Mouse (Mus musculus) limb, embryonic 15.5 days (tissue): ENCODE data around the gene Spaca7. TPM values are rescaled to one million over a fixed set of nuclear protein-coding genes. Genes with fewer than 3 reads are reported as not detected.
"Not testable (repeated sequence)": the region's sequence is repeated elsewhere in the genome, so short reads cannot be mapped to it uniquely, and the experiment has no call there.

Experiments
- ATAC-seq: fragments of 200-750 bp; cut with Nextera tagmentation; 2 replicates; pipeline ENCODE4 v1.8.0; 2017; ENCODE audit warnings: low read depth, moderate TSS enrichment; ENCODE audit not compliant: insufficient number of reproducible peaks, low FRiP score, low TSS enrichment
- H3K27ac ChIP-seq: fragments of 300-500 bp; sonication (generic); 2 replicates; pipeline ENCODE4 v1.5.1; 2015; ENCODE audit warnings: moderate library complexity, mild to moderate bottlenecking, inconsistent platforms
- H3K27me3 ChIP-seq: fragments of 300-500 bp; sonication (generic); 2 replicates; pipeline ENCODE4 v1.6.1; 2015; ENCODE audit warnings: inconsistent platforms
- H3K36me3 ChIP-seq: fragments of 300-500 bp; sonication (generic); 2 replicates; pipeline ENCODE4 v1.6.1; 2015; ENCODE audit warnings: inconsistent platforms
- H3K4me1 ChIP-seq: fragments of 300-500 bp; sonication (generic); 2 replicates; pipeline ENCODE4 v1.6.1; 2015; ENCODE audit warnings: inconsistent platforms
- H3K4me2 ChIP-seq: fragments of 300-500 bp; sonication (generic); 2 replicates; pipeline ENCODE4 v1.6.1; 2015; ENCODE audit warnings: mild to moderate bottlenecking, inconsistent platforms
- H3K4me3 ChIP-seq: fragments of 300-500 bp; sonication (generic); 2 replicates; pipeline ENCODE4 v1.5.1; 2015; ENCODE audit warnings: mild to moderate bottlenecking, inconsistent platforms
- H3K9ac ChIP-seq: fragments of 300-500 bp; sonication (generic); 2 replicates; pipeline ENCODE4 v1.6.1; 2015; ENCODE audit warnings: inconsistent platforms
- H3K9me3 ChIP-seq: fragments of 300-500 bp; sonication (generic); 2 replicates; pipeline ENCODE4 v1.6.1; 2016; ENCODE audit warnings: inconsistent platforms
- WGBS: fragments of 180-500 bp; shearing (Covaris S2); methylation state at CpG from one replicate; pipeline ENCODE4 v1.1.7; 2015; 5-methylcytosine and 5-hydroxymethylcytosine counted together
- polyA plus RNA-seq: library from polyadenylated mRNA; unstranded; fragments of >200 nt; fragmentation: Nextera tagmentation; extraction: Ambion mirVana; gene quantifications from 2 replicates; pipeline ENCODE4 v1.2.1, GENCODE M21; 2015

Gene Spaca7
- polyA plus RNA-seq, 1 experiment from 2014 or later: not detected

DNA sequence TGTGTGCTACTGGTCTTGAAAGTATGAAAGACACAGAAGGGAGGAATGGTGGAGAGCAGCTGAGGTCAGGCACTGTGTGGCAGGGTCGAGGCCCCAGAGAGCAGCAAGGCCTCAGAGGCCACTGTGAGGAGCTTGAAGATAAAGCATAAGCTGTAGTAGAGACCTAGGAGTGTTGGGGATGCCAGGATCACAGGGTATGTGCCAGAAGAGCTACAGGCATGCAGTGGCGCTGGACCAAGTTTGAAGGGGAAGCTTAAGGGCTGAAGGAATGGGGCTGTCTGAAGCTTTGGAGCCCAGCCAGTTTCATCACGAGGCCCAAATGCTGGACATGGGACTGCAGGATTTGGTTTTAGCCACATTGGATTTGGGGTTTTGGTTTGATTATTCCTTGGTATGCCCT, 44.5 kb downstream of the Spaca7 start:
- H3K9ac ChIP-seq, H3K9me3 ChIP-seq, ATAC-seq, H3K4me1 ChIP-seq, H3K4me3 ChIP-seq, H3K27ac ChIP-seq, H3K27me3 ChIP-seq, H3K4me2 ChIP-seq: not testable (repeated sequence)
- 83% methylated on average over 3 of the region's 3 CpGs for whole genome bisulfite sequencing
- H3K36me3 ChIP-seq: peaks cover 62% of the 10 kb centered on the region

DNA sequence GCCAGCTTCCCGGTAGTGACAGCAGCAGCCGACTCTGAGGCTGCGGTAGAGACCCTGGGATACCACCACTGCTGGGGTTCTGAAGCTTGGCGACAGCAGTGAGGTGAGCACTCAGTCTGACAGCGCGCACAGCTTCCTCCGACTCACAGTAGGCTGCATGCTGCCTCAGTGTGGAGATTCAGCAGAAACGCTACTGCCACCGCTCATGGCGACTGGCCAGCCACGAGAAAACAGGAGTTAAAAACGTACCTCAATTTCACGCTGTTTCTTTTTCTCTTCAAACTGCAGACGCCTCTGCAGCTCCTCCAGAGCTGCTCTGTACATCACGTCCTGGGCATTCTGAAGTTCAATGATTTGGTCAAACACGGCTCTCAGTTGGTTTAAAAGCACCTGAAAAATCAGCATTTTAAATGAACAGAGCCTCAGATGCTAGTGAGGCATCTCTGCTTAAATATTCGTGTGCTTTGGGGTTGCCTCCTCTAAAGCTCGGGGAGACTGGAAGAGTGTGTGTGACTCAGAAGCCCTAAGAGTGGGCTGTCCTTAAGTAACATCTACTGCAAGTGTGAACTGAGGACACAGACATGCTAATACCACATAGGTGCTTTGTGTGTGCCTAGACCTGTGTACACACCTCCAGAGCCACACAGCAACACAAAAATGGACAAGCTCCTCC, 48.9 kb downstream of the Spaca7 start:
- no peak overlapping the region for H3K4me3 ChIP-seq
- H3K4me1 ChIP-seq: peaks cover 3% of the 10 kb centered on the region; the same call in 1 of the 2 replicates
- no peak overlapping the region for H3K4me2 ChIP-seq
- H3K9ac ChIP-seq: no peak overlapping the region
- no peak overlapping the region for H3K27ac ChIP-seq
- no peaks in the 10 kb centered on the region for H3K9me3 ChIP-seq
- H3K36me3 ChIP-seq: peaks cover 61% of the 10 kb centered on the region
- WGBS: 93% methylated on average over 18 of the region's 18 CpGs
- no peaks in the 10 kb centered on the region for H3K27me3 ChIP-seq
- ATAC-seq: no peak

- Histone ChIP-seq H3K4me1 (peaks cover 3% of the 10 kb centered on the region; the same call in 1 of the 2 replicates), H3K9me3 (no peaks in the 10 kb centered on the region), H3K27ac (no peak overlapping the region), H3K4me3 (no peak overlapping the region), H3K4me2 (no peak overlapping the region), H3K27me3 (no peaks in the 10 kb centered on the region), H3K9ac (no peak overlapping the region), H3K36me3 (peaks cover 68% of the 10 kb centered on the region)
- ATAC-seq: no peak
- 35% methylated on average over 5 of the region's 5 CpGs for WGBS
These were observed 53.1 kb downstream of the Spaca7 start for GRCm38 (mm10) chr8:12625890-12626289.

DNA sequence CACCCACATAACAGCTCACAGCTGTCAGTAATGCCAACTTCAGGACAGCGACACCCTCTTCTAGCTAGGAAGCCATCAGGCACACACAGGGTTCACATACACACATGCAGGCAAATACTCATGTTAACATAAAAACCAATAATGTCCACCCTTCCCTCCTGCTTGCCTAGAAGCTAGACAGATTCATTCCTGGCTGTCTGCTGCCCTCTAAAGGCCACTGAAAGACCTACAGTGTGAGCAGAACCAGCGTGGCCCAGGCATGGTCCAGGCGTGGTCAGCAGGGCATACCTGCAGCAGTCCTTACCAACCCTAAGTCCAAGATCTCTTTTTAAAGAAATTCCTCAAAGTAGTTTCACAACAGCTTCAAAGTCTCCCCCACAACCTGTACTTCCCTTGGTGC, 56.2 kb downstream of the Spaca7 start:
- Histone ChIP-seq H3K4me3 (no peak overlapping the region), H3K9ac (no peak overlapping the region), H3K27ac (no peak overlapping the region), H3K4me1 (peaks cover 3% of the 10 kb centered on the region; the same call in 1 of the 2 replicates), H3K9me3 (no peaks in the 10 kb centered on the region), H3K4me2 (no peak overlapping the region), H3K27me3 (no peaks in the 10 kb centered on the region), H3K36me3 (peaks cover 58% of the 10 kb centered on the region)
- ATAC-seq: peak; percentile 49; the same call in 1 of the 2 replicates
- WGBS: 38% methylated on average over 3 of the region's 3 CpGs

DNA sequence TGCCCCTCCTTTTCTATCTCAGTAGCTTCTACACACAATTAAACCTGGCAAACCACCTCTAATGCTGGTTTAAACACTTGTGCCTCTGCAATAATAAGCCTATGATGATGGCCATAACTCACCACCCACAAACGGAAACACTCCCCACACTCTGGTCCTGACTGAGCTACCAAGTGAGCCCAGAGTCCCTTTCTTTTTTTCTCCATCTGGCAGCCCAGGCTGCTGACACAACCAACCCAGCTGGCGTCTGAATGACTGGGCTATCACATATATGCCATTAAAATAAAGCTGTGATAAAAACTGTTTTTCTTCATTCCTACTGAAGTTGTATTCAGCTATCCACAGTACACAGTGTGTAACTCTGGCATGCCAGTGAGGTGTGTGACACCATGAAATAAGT, 62.5 kb downstream of the Spaca7 start:
- Histone ChIP-seq H3K9ac (no peak overlapping the region), H3K4me1 (no peaks in the 10 kb centered on the region), H3K9me3 (no peaks in the 10 kb centered on the region), H3K36me3 (peaks cover 74% of the 10 kb centered on the region), H3K4me3 (no peak overlapping the region), H3K27ac (no peak overlapping the region), H3K4me2 (no peak overlapping the region), H3K27me3 (no peaks in the 10 kb centered on the region)
- WGBS: 77% methylated on average over 2 of the region's 2 CpGs
- ATAC-seq: no peak

- no peak overlapping the region for H3K27ac ChIP-seq
- H3K9ac ChIP-seq: no peak overlapping the region
- no peak for ATAC-seq
- H3K36me3 ChIP-seq: peaks cover 73% of the 10 kb centered on the region
- no peaks in the 10 kb centered on the region for H3K9me3 ChIP-seq
- H3K4me2 ChIP-seq: no peak overlapping the region
- H3K4me3 ChIP-seq: no peak overlapping the region
- 89% methylated on average over 11 of the region's 11 CpGs for WGBS
- no peaks in the 10 kb centered on the region for H3K4me1 ChIP-seq
- no peaks in the 10 kb centered on the region for H3K27me3 ChIP-seq
These were observed 65.6 kb downstream of the Spaca7 start for GRCm38 (mm10) chr8:12638446-12638845.

- ATAC-seq: no peak
- H3K9me3 ChIP-seq: no peaks in the 10 kb centered on the region
- no peaks in the 10 kb centered on the region for H3K27me3 ChIP-seq
- no peak overlapping the region for H3K4me3 ChIP-seq
- H3K9ac ChIP-seq: no peak overlapping the region
- no peaks in the 10 kb centered on the region for H3K4me1 ChIP-seq
- H3K36me3 ChIP-seq: peaks cover 79% of the 10 kb centered on the region
- 82% methylated on average over 6 of the region's 6 CpGs for WGBS
- no peak overlapping the region for H3K27ac ChIP-seq
- no peak overlapping the region for H3K4me2 ChIP-seq
These were observed 68.7 kb downstream of the Spaca7 start for GRCm38 (mm10) chr8:12641527-12641926.

DNA sequence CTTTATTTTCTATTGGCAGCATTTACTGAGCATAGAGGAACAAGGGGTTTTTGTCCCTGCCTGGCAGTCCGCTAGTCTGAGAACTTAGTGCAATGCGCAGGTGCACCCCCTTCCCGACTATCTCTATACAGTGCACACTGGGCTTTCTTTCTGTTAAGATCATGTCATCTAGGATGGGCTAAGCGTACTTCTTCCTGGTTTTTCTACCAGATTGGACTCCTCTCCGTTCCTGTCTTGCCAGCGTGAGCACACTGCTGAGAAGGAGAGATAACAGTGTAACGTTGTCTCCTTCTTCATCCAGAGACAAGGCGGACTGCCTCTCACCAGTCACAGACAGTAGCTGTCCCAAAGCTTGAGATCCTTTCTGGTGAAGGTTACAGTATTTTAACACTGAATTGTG, 71.5 kb downstream of the Spaca7 start:
- Histone ChIP-seq H3K36me3 (peaks cover 82% of the 10 kb centered on the region), H3K4me3 (no peak overlapping the region), H3K27ac (no peak overlapping the region), H3K27me3 (no peaks in the 10 kb centered on the region), H3K4me1 (no peaks in the 10 kb centered on the region), H3K9ac (no peak overlapping the region), H3K4me2 (no peak overlapping the region), H3K9me3 (no peaks in the 10 kb centered on the region)
- 91% methylated on average over 8 of the region's 8 CpGs for WGBS
- ATAC-seq: no peak

DNA sequence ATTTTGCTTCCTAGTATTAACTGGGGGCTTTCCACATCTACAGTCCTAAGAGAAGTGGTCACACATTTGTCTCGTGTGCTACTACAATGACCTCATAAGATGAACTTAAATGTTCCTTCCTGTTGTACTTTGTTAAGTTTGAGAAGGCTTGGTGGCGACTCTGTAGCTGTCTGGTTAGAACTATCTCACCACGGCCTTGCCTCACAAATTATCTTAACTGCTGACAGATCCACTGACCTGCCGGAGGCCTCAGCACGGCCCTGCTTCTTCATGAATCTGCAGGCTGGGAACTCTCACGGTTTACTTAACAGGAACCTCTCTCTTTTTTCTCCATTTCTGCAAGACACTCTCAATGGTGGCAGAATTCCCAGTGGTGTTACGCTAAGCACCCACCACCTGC, 72.1 kb downstream of the Spaca7 start:
- Histone ChIP-seq H3K36me3 (peaks cover 82% of the 10 kb centered on the region), H3K9me3 (no peaks in the 10 kb centered on the region), H3K9ac (no peak overlapping the region), H3K27ac (no peak overlapping the region), H3K4me2 (no peak overlapping the region), H3K4me3 (no peak overlapping the region), H3K27me3 (no peaks in the 10 kb centered on the region), H3K4me1 (no peaks in the 10 kb centered on the region)
- no peak for ATAC-seq
- WGBS: 80% methylated on average over 7 of the region's 7 CpGs

DNA sequence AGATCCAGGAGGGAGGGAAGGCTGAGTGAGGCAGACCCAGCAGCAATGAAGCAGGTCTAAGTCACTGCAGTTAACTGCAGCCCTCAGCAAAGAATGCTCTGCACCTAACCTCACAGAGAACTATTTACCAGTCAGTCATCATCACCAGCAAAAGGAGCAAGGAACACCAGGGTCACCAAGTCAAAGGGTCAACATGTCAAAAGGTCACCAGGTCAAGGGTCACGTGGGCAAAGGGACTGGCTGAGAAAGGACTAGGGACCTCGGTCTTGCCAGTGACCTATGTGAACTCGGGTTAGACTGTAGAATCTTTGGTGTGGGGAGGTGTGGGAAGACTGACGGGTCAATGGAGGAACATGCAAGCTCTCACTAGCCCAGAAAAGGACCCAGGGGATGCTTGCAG, 73.7 kb downstream of the Spaca7 start:
- Histone ChIP-seq H3K27me3 (no peaks in the 10 kb centered on the region), H3K9ac (no peak overlapping the region), H3K4me2 (no peak overlapping the region), H3K27ac (no peak overlapping the region), H3K4me3 (no peak overlapping the region), H3K9me3 (no peaks in the 10 kb centered on the region), H3K36me3 (peaks cover 78% of the 10 kb centered on the region), H3K4me1 (no peaks in the 10 kb centered on the region)
- ATAC-seq: no peak
- WGBS: 68% methylated on average over 4 of the region's 4 CpGs

DNA sequence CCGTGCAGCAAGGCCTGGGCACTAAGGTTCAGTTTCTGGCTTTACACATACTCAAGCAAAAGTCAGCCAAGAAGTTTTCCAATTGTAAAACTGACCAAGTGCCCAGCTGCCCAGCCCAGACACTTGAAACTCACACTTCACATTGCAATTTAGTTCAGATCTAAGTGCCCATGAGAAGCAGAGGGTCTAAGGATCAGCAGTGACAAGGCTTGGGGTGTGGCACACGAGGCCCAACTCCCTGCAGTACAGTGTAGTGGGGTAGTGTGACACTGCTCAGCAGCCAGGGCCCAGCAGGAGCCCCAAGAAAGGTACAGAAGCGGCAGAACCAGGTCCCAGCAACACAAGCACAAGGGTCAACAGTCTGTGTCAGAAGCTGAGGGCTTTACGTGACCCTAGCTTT, 76.1 kb downstream of the Spaca7 start:
- peaks cover 85% of the 10 kb centered on the region for H3K36me3 ChIP-seq
- H3K9ac ChIP-seq: no peak overlapping the region
- no peak overlapping the region for H3K27ac ChIP-seq
- H3K4me2 ChIP-seq: no peak overlapping the region
- no peaks in the 10 kb centered on the region for H3K27me3 ChIP-seq
- no peaks in the 10 kb centered on the region for H3K4me1 ChIP-seq
- no peaks in the 10 kb centered on the region for H3K9me3 ChIP-seq
- H3K4me3 ChIP-seq: no peak overlapping the region
- WGBS: 87% methylated on average over 4 of the region's 4 CpGs
- ATAC-seq: no peak
